Mouse (Mus musculus) ES-E14 (cell line): ENCODE data around the gene Mbd4. TPM values are rescaled to one million over a fixed set of nuclear protein-coding genes. Genes with fewer than 3 reads are reported as not detected.

Source experiments
- DNase-seq: peaks from one replicate; pipeline ENCODE4 v3.0.0-alpha.2; 2013; ENCODE audit warnings: low read depth, low spot score
- H3K27ac ChIP-seq: 2 replicates; pipeline ENCODE4 v1.5.1; 2012; ENCODE audit warnings: low read depth, mild to moderate bottlenecking, low read length, moderate library complexity, mixed read lengths; ENCODE audit not compliant: poor library complexity, insufficient read depth, severe bottlenecking
- H3K36me3 ChIP-seq: 2 replicates; pipeline ENCODE4 v1.6.1; 2012; ENCODE audit warnings: mild to moderate bottlenecking, low read length, moderate library complexity, mixed read lengths; ENCODE audit not compliant: control insufficient read depth, poor library complexity, insufficient read depth, severe bottlenecking
- H3K4me1 ChIP-seq, 2 experiments: fragments of 150-350 bp in 1 of 2; sonication (generic) in 1 of 2; 2 replicates each; pipeline ENCODE4 v1.6.1; 2012; ENCODE audit warnings: low read length in 2 of 2, mild to moderate bottlenecking in 1 of 2, mixed read lengths in 1 of 2; ENCODE audit not compliant: control insufficient read depth in 2 of 2, insufficient read depth in 2 of 2, poor library complexity in 1 of 2
- H3K4me3 ChIP-seq, 2 experiments: fragments of 150-350 bp in 1 of 2; sonication (generic) in 1 of 2; 2 replicates each; pipeline ENCODE4 v1.5.1; 2012; ENCODE audit warnings: low read length in 2 of 2, low read depth in 1 of 2, mild to moderate bottlenecking in 1 of 2, mixed read lengths in 1 of 2; ENCODE audit not compliant: insufficient read depth in 1 of 2, poor library complexity in 1 of 2, severe bottlenecking in 1 of 2
- H3K9ac ChIP-seq: 2 replicates; pipeline ENCODE4 v1.6.1; 2012; ENCODE audit warnings: low read depth, mild to moderate bottlenecking, low read length, mixed read lengths; ENCODE audit not compliant: poor library complexity, insufficient read depth, severe bottlenecking
- H3K9me3 ChIP-seq: fragments of 150-350 bp; sonication (generic); 2 replicates; pipeline ENCODE4 v1.6.1; 2012; ENCODE audit warnings: low read depth, mild to moderate bottlenecking, low read length; ENCODE audit not compliant: control insufficient read depth, insufficient read depth
- CHD2 ChIP-seq: IDR thresholded peaks from 2 replicates; pipeline ENCODE4 v1.6.1; 2014; ENCODE audit warnings: mild to moderate bottlenecking, low read depth, low read length, inconsistent platforms
- HCFC1 ChIP-seq: IDR thresholded peaks from 2 replicates; pipeline ENCODE4 v1.6.1; 2012; ENCODE audit warnings: low read length, inconsistent platforms, borderline replicate concordance; ENCODE audit not compliant: insufficient read depth
- MAFK ChIP-seq: IDR thresholded peaks from 2 replicates; pipeline ENCODE4 v1.6.1; 2014; ENCODE audit warnings: mild to moderate bottlenecking, low read depth, low read length, inconsistent platforms; ENCODE audit not compliant: insufficient read depth
- ZC3H11A ChIP-seq: IDR thresholded peaks from 2 replicates; pipeline ENCODE4 v1.6.1; 2012; ENCODE audit warnings: low read depth, mild to moderate bottlenecking, inconsistent platforms, low read length, borderline replicate concordance
- ZNF384 ChIP-seq: IDR thresholded peaks from 2 replicates; pipeline ENCODE4 v1.6.1; 2012; ENCODE audit warnings: low read depth, low read length, inconsistent platforms
- in situ Hi-C, 2 experiments: fragments of 600-800 bp; cut with MboI; formaldehyde crosslinking; loops; one replicate each; pipeline ENCODE4 v1.15.1; 2025; ENCODE audit warnings: low sequenced_read_pairs in 2 of 2, inconsistent platforms in 1 of 2; ENCODE audit not compliant: unreplicated experiment in 2 of 2
- total RNA-seq: library from RNA; depleted of rRNA; stranded (reverse); fragments of 300-350 nt; gene quantifications from 2 replicates; pipeline ENCODE4 v1.2.3, GENCODE M21; 2012

Gene Mbd4
- total RNA-seq, 1 experiment, result 15.1 TPM

GRCm38 (mm10) chr6:115865246-115865645 is 12.1 kb upstream of the Mbd4 start:
- no peaks in the 10 kb centered on the region for H3K9me3 ChIP-seq
- no peak overlapping the region for H3K27ac ChIP-seq
- no peaks in the 10 kb centered on the region for H3K4me1 ChIP-seq
- TF ChIP-seq CHD2 (no peak), MAFK (no peak), ZC3H11A (no peak), HCFC1 (no peak), ZNF384 (no peak)
- no peaks in the 10 kb centered on the region for H3K36me3 ChIP-seq
- no peak for DNase-seq
- no peak overlapping the region for H3K9ac ChIP-seq
- in situ Hi-C loops, result no loop called here
- no peak overlapping the region for H3K4me3 ChIP-seq

- no peak overlapping the region for H3K9ac ChIP-seq
- H3K4me1 ChIP-seq, result no peaks in the 10 kb centered on the region
- in situ Hi-C loops, result no loop called here
- no peak overlapping the region for H3K4me3 ChIP-seq
- no peak for DNase-seq
- TF ChIP-seq CHD2 (no peak), MAFK (no peak), ZNF384 (no peak), HCFC1 (no peak), ZC3H11A (no peak)
- H3K9me3 ChIP-seq, result no peaks in the 10 kb centered on the region
- H3K36me3 ChIP-seq, result no peaks in the 10 kb centered on the region
- no peak overlapping the region for H3K27ac ChIP-seq
Observed at GRCm38 (mm10) chr6:115863340-115863841, 10.2 kb upstream of the Mbd4 start.

GRCm38 (mm10) chr6:115860027-115860556 is 6.9 kb upstream of the Mbd4 start:
- in situ Hi-C loops, result no loop called here
- TF ChIP-seq CHD2 (no peak), ZNF384 (no peak), ZC3H11A (no peak), HCFC1 (no peak)
- no peaks in the 10 kb centered on the region for H3K4me1 ChIP-seq

GRCm38 (mm10) chr6:115859258-115859657 is 6.1 kb upstream of the Mbd4 start:
- H3K9ac ChIP-seq, result no peak overlapping the region
- H3K36me3 ChIP-seq, result no peaks in the 10 kb centered on the region
- H3K4me1 ChIP-seq, result no peaks in the 10 kb centered on the region
- in situ Hi-C loops, result no loop called here
- H3K9me3 ChIP-seq, result no peaks in the 10 kb centered on the region
- TF ChIP-seq CHD2 (no peak), HCFC1 (no peak), ZC3H11A (no peak), MAFK (no peak), ZNF384 (no peak)
- H3K27ac ChIP-seq, result no peak overlapping the region
- DNase-seq, result no peak
- H3K4me3 ChIP-seq, result no peak overlapping the region

More at GRCm38 (mm10) chr6:115860027-115860556, 6.9 kb upstream of the Mbd4 start:
- no peaks in the 10 kb centered on the region for H3K9me3 ChIP-seq
- H3K4me3 ChIP-seq, result no peak overlapping the region
- DNase-seq, result no peak
- H3K9ac ChIP-seq, result no peak overlapping the region
- H3K27ac ChIP-seq, result no peak overlapping the region
- H3K36me3 ChIP-seq, result no peaks in the 10 kb centered on the region

DNA sequence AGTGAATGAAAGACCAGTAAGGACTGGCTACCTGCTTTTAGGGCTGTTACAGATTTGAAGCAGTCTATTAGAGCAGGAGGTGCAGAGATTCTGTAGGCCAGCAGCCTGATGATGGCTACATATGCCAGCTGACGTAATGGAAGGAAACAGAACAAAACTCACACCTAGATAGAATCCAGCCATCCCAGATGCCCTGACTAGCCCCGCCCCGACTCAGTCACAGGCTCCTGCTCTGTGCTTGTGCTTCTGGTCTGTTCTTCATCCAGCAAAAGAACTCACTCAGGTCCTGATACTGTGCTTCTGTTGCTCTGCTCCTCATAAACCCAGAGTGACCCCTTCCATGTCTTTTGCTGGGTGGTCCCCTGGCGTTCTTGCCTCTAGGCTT is 3.2 kb upstream of the Mbd4 start:
- TF ChIP-seq ZC3H11A (no peak), HCFC1 (no peak), ZNF384 (no peak), MAFK (no peak), CHD2 (no peak)

More for the DNA sequence above, 3.2 kb upstream of the Mbd4 start:
- Histone ChIP-seq H3K9me3 (no peaks in the 10 kb centered on the region), H3K4me1 (no peaks in the 10 kb centered on the region), H3K9ac (no peak overlapping the region), H3K27ac (no peak overlapping the region), H3K4me3 (no peak overlapping the region), H3K36me3 (no peaks in the 10 kb centered on the region)
- DNase-seq, result no peak
- in situ Hi-C loops, result no loop called here
